Mouse (Mus musculus): ENCODE results near the gene Cdhr1.
"Not testable (repeated sequence)": the region's sequence is repeated elsewhere in the genome, so short reads cannot be mapped to it uniquely, and the experiment has no call there.

Cdhr1 gene

GRCm38 (mm10) chr14:37097956-37098530 is at the start of gene Cdhr1:
Gene Cdhr1, minus strand, starts transcription at chr14:37098347.
- DNase-seq (ENCODE audit: low spot score in 2 of 2), result peak in 1 of 2 experiments; percentile 20

GRCm38 (mm10) chr14:37139051-37139710 is 41.0 kb upstream of the Cdhr1 start:
- DNase-seq (ENCODE audit: low spot score in 2 of 2), result no peak

- DNase-seq (ENCODE audit: low spot score in 2 of 2), result not testable (repeated sequence)
These were observed 39.4 kb upstream of the Cdhr1 start for GRCm38 (mm10) chr14:37137596-37137995.

GRCm38 (mm10) chr14:37136110-37136509 is 38.0 kb upstream of the Cdhr1 start:
- DNase-seq (ENCODE audit: low spot score in 2 of 2), result no peak

GRCm38 (mm10) chr14:37135671-37136070 is 37.5 kb upstream of the Cdhr1 start:
- DNase-seq (ENCODE audit: low spot score in 2 of 2), result no peak

- peak; percentile 98 to 99 for DNase-seq (ENCODE audit: low spot score in 2 of 2)
These were observed 37.0 kb upstream of the Cdhr1 start, which contains the start of gene Ghitm for GRCm38 (mm10) chr14:37135127-37135593. Gene Ghitm, minus strand, starts transcription at chr14:37135272.

- DNase-seq (ENCODE audit: low spot score in 2 of 2), result no peak
These were observed 36.4 kb upstream of the Cdhr1 start for GRCm38 (mm10) chr14:37134304-37135126.

GRCm38 (mm10) chr14:37127652-37128051 is 29.5 kb upstream of the Cdhr1 start:
- peak in 1 of 2 experiments; percentile 40 for DNase-seq (ENCODE audit: low spot score in 2 of 2)

GRCm38 (mm10) chr14:37119233-37119632 is 21.1 kb upstream of the Cdhr1 start:
- no peak for DNase-seq (ENCODE audit: low spot score in 2 of 2)

- no peak for DNase-seq (ENCODE audit: low spot score in 2 of 2)
These were observed 15.8 kb upstream of the Cdhr1 start, which contains the start of gene 2610528A11Rik for GRCm38 (mm10) chr14:37113922-37114321. Gene 2610528A11Rik, minus strand, starts transcription at chr14:37114022.

GRCm38 (mm10) chr14:37112931-37113330 is 14.8 kb upstream of the Cdhr1 start:
- no peak for DNase-seq (ENCODE audit: low spot score in 2 of 2)

- no peak for DNase-seq (ENCODE audit: low spot score in 2 of 2)
These were observed 13.2 kb upstream of the Cdhr1 start for GRCm38 (mm10) chr14:37111371-37111770.

- no peak for DNase-seq (ENCODE audit: low spot score in 2 of 2)
These were observed 12.3 kb upstream of the Cdhr1 start for GRCm38 (mm10) chr14:37110456-37110855.

GRCm38 (mm10) chr14:37109975-37110374 is 11.8 kb upstream of the Cdhr1 start:
- no peak for DNase-seq (ENCODE audit: low spot score in 2 of 2)

GRCm38 (mm10) chr14:37109460-37109859 is 11.3 kb upstream of the Cdhr1 start:
- no peak for DNase-seq (ENCODE audit: low spot score in 2 of 2)

- DNase-seq (ENCODE audit: low spot score in 2 of 2), result peak in 1 of 2 experiments; percentile 23
These were observed 7.7 kb upstream of the Cdhr1 start for GRCm38 (mm10) chr14:37105846-37106245.

- no peak for DNase-seq (ENCODE audit: low spot score in 2 of 2)
These were observed 6.6 kb upstream of the Cdhr1 start for GRCm38 (mm10) chr14:37104747-37105146.

- DNase-seq (ENCODE audit: low spot score in 2 of 2), result no peak
These were observed 4.3 kb upstream of the Cdhr1 start for GRCm38 (mm10) chr14:37102484-37102883.

GRCm38 (mm10) chr14:37101531-37101930 is 3.4 kb upstream of the Cdhr1 start:
- DNase-seq (ENCODE audit: low spot score in 2 of 2), result no peak

GRCm38 (mm10) chr14:37095556-37095955 is 2.6 kb downstream of the Cdhr1 start:
- no peak for DNase-seq (ENCODE audit: low spot score in 2 of 2)

GRCm38 (mm10) chr14:37094436-37094835 is 3.7 kb downstream of the Cdhr1 start:
- DNase-seq (ENCODE audit: low spot score in 2 of 2), result no peak

- DNase-seq (ENCODE audit: low spot score in 2 of 2), result no peak
These were observed 14.4 kb downstream of the Cdhr1 start for GRCm38 (mm10) chr14:37083755-37084154.
